Mouse (Mus musculus) cerebellum, postnatal 25 days (tissue): ENCODE results near the gene Caps2.
"Not testable (repeated sequence)": the region's sequence is repeated elsewhere in the genome, so short reads cannot be mapped to it uniquely, and the experiment has no call there.

ENCODE experiments used
- DNase-seq, 2 experiments: peaks; one replicate each; pipeline ENCODE4 v3.0.0; 2021; ENCODE audit warnings: mixed read lengths in 2 of 2

The Caps2 gene

DNA sequence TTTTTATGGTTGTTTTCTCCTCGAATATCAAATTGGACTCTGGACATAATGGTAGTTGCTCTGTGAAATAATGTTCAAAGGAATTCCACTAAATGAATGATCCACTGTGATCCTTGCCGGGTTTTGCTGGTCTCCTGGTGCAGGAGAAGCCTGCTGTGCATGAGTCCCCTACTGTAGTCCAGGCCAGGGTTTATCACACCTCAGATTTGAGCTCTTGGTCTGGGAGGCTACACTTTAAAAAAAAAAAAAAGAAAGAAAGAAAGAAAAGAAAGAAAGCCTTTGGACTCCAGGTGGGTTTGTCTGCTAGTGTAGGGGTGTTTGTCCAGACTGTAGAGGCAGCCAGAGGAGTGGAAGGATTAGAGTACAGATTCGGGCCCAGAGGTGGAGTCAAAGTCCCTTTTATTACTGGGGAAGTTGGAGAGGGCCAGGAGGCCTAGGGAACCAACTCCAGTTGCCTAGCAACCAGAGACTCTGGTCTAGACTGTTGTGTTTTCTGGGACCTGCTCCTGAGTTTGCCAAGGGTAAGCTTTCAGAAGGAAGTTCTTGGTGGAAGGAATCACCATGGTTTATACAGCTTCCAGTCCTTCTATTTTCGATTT, at the start of gene Caps2:
Gene Caps2, plus strand, starts transcription at position 454 of the 599 bp plus-strand sequence.
- DNase-seq: peak in 1 of 2 experiments; percentile 4

DNA sequence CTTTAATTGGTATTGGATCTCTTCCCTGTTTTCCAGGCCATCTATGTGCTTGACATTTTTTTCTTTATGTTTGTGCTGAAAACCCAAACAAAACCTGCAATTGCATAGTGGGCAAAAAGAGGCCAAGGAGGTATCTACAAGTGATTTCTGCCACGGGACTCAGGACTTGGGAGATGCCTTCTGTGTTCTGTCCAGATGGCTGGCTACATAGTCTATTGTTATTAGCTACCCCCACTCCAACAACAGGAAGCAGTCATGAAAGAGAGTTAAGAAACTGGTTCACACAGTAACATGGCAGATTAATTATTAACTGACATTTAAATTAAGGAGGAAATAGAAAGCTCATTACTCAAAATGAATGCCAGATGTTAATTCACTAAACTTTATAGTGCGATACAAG, 38.3 kb upstream of the Caps2 start:
- DNase-seq: not testable (repeated sequence)

DNA sequence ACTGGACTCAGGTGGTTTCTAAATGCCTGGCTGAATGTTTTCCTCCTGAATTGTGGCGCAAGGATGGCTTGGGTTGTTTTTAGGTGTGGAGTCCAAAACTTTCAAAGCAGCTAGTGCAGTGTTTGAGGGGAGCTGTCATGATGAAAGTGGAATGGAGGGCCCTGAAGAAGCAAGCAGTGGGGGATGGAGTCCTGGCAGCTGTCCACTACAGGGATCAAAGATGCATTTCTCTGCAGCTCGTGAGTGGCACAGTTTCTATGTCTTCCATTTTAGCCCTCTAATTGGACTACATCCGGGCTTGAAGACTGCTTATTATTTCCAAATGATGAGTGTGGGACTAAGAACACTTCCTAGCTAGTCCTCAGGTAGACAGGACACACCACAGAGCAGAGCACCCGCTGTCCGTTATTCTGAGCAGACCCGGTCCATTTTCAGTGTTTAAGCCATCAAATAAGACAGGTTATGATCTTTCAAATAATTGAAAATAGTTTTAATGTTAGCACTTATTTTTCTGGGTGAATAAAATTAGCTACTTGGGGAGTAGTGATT, 35.7 kb upstream of the Caps2 start:
- not testable (repeated sequence) for DNase-seq

DNA sequence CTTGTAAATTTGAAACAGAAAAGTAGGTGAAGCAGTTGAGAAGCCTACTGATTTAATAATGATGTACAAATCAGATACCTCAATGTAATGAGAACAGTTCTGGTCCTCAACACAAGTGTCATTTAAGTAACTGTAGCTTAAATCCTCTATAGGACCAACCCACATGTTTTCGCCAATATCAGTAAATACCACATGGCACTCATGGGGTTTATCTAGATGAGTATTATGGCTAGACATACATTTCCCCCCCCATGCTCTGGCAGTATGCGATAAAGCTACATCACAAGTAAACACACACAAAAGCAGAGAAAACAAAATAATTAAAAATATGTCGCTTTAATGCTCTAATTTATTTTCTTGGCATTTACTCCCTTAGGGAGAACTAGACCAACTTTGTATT, 31.2 kb upstream of the Caps2 start:
- DNase-seq: no peak

DNA sequence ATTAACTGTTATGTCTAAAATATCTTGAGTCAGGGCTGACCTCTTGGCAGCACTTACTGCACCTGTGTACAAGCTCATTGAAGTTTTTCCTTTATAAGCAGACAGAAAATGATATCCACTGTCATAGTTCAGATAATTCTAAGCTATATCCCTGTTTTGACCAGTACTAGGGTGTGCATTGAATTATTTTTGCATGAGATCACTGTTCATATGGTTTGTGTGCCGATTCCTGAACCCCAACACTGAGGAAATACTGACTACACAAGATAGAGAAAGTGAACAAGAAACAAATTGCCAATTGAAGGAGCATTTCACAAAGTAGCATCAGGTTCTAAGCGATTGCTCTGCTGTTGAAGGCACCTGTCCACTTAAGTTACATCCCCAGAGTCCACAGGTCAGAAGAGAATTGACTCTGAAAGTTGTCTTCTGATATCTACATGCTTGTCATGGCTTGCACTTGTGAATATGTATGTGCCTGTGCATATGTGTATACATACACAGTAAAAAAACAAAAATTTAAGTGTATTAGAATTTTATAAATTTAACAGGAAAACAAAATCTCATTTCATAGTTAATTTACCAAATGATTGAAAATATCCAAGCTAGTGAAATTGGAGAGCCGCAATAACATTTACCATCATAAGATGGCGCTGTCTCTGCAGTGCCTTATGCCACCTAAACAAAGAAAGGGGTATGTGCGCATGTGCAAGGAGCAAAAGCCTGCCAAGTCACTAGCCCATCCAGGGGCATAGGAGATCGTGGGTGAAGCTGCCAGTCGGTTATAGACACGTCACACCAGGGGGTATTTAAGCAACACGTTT, 25.2 kb upstream of the Caps2 start:
- peak; percentile 10 to 43 for DNase-seq

DNA sequence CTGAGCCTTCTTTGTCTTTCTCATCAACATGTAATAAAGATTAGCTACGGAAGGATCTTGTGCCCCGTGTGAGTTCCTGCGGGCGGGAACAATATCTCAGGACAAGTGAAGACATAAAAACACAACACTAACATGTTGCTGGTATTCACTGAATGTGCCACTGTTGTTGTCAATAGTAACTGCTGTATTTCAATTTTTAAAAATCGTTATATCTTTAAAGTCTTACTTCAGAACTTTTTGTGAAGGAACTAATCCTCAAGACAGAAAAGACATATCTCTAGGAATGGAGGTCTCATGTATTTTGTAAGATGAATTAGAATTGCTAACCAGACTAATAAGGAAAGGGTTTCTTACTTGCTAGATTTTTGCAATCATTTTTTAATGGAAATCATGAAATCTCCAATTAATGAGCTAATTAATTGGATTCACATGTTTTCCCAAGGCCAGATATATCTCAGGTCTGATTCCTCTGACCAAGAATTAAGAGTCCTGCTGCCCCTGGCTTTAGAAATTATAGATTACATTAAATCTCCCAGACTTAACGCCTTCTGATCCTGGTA, 24.5 kb upstream of the Caps2 start:
- no peak for DNase-seq

DNA sequence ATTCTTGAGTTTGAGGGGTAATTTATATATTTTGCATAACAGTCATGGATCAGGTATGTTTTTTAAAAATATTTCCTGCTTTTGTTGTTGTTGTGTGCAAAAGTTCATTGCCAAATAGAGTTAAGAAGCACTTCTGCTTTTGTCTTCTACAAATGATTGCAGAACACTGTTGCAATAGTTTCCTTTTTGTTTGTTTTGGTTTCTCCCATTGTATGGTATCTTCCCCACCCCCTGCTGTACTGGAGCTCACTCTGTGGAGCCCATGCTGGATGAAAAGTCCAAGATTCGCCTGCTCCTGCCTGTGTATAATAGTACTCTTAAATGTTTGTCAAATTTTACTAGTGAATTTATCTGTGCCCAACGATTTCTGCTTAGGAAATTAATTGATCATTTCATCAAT, 23.6 kb upstream of the Caps2 start:
- no peak for DNase-seq

DNA sequence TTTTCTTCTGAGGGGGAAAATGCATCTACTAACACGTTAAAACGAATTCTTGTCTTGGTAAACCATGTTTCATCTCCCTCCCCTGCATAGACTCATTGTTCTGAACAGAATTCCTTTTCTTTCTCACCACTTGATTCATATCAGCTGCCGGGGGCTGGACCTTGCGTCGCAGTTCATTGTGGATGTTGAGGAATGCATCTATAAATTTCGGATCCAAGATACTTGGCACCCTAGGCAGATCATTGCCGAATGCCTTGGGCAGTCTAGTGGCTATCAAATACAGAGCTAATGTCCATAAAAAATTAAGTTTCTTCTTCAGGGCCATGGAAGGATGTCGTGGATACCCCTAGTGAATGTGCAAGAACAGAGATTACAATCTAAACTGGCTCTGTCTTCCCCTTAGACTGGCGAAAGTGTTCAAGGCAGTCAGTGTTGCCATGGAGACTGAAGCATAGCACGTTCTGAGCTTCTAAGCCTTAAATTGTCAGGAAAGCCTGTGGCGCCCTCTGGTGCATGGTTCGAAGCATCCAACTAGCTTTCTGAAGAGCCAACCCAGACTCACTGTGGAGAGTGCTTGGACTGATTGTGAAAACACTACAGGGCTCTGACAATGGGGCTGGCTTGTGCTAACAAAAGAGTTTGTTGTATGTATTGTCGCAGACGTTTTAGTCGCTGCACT, 3.4 kb upstream of the Caps2 start, which contains the start of gene Glipr1l3:
Gene Glipr1l3, minus strand, starts transcription at position 446 of the 679 bp plus-strand sequence.
- DNase-seq: peak; percentile 72 to 85

DNA sequence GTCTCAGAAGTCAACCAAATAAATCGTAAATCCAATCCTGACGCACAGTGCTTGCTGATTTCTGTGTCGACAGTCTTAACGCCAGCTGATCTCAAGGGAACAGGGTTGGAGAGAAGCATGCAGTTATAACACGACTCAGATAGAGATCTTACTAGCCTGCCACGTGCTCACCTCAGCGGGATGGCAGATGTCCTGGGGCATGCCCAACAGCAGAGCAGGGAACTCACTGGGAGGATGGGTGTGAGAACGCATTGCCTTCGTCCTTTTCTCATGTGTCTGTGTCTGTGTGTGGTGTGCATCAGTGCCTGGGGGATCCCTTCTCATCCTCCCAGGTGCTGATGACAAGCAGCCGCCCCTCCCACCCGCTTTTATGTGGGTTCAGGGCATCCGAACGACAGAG, 13.6 kb downstream of the Caps2 start:
- not testable (repeated sequence) for DNase-seq

DNA sequence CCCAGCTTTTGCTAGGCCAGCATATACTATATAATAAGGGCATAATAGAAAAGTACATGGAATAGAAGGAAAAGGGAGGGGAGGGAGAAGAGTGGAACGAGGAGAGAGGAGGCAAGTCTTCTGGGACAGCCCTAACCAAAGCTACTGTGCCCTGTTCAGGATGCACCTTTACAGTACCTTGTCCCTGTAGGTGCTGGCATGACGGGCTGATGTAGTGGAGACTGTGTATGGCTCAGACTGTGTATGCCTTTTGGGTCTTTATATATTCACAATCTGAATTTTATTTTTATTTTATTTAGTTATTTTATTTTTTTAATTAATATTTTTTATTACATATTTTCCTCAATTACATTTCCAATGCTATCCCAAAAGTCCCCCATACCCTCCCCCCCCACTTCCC, 30.5 kb downstream of the Caps2 start:
- not testable (repeated sequence) for DNase-seq

DNA sequence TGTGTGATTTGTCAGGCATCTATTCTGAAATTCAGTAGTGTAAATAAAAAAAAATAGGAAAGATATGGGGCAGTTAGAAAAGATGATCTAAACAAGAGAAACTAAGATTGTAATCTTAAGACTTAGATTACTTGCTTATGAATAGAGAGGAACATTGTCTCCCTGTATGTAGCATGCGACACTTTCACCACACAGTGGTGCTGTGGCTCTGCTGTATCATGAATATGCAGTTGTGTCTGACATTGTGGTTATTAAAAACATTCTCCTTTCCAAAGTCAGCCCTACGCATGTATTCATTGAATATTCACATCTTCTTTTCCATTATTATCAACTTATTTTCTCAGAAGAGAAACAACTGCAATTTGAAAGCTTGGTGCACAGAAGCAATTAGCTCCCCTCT, 40.0 kb downstream of the Caps2 start:
- DNase-seq: peak in 1 of 2 experiments; percentile 8

DNA sequence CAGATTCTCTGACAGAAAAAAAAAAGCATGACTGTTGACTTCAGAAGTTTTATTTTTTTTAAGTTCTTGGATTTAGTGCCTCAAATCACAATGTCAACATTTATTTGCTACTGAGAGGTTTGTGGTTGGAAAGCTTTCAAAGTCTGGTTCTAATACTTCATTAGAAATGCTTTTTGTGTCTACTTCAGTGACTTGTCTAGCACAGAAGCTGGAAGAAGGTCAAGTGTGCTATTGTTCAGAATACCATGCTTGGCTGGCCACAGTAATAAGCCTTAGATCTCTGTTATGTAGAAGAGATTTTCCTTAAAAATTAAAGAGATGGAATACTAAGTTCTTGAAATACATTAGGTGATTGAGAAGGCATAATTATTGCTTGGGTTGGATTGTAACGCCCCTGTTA, 63.7 kb downstream of the Caps2 start:
- no peak for DNase-seq

DNA sequence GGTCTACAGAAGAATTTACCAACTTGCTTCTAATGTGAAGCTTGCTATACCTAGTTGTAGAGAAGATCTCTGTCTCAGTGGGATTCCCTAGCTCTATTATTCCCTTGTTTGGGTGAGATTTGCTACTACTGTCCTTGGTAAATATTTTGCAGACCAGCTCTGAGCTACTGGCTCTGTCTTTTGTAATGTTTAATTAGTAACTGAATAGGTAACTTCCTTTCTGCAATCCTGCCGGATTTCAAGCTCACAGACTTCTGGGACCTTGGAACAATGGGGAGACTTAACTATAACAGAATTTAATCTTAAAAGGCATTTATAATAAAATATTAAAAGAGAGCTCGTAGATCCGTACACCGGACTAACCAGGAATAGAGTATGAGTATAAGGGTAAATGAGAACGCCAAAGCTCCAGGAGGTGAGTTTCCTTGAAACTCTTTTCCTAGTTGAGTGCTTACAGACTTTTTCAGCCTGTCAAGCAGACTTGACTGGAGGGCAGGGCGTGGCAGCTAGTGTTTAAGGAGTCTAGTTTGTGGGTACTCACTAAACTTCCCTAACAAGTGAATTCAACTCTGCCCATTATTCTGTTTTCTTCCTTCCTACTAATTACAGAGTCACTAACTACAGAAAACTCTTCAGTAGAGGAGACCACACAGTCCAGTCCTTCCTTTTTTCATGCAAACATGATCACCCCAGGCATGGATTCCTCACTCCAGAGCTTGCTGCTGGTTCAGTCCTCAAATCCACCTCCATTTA, 65.8 kb downstream of the Caps2 start:
- not testable (repeated sequence) for DNase-seq

DNA sequence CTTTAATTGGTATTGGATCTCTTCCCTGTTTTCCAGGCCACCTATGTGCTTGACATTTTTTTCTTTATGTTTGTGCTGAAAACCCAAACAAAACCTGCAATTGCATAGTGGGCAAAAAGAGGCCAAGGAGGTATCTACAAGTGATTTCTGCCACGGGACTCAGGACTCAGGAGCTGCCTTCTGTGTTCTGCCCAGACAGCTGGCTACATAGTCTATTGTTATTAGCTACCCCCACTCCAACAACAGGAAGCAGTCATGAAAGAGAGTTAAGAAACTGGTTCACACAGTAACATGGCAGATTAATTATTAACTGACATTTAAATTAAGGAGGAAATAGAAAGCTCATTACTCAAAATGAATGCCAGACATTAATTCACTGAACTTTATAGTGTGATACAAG, 69.3 kb downstream of the Caps2 start:
- DNase-seq: not testable (repeated sequence)

DNA sequence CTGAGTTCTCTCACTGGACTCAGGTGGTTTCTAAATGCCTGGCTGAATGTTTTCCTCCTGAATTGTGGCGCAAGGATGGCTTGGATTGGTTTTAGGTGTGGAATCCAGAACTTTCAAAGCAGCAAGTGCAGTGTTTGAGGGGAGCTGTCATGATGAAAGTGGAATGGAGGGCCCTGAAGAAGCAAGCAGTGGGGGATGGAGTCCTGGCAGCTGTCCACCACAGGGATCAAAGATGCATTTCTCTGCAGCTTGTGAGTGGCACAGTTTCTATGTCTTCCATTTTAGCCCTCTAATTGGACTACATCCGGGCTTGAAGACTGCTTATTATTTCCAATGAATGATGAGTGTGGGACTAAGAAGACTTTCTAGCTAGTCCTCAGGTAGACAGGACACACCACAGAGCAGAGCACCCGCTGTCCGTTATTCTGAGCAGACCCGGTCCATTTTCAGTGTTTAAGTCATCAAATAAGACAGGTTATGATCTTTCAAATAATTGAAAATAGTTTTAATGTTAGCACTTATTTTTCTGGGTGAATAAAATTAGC, 72.0 kb downstream of the Caps2 start:
- not testable (repeated sequence) for DNase-seq

DNA sequence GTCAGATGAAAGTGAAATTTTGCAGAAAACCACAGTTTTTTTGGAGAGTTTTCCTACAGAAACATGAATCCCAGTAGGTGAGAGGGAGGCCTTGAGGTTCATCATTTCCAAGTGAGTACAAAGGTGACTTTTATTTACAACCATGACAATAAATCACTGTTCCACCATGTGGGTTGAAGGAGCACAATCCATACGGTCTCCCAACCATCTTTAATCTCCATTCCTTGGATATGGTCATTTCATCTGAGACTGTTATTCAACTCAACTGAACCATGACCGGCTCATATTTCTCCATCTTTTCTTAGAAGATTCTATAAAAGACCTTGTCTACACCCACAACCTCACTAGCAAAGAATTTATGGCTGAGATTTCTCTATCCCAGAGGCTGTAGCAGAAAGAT, 84.9 kb downstream of the Caps2 start:
- no peak for DNase-seq

DNA sequence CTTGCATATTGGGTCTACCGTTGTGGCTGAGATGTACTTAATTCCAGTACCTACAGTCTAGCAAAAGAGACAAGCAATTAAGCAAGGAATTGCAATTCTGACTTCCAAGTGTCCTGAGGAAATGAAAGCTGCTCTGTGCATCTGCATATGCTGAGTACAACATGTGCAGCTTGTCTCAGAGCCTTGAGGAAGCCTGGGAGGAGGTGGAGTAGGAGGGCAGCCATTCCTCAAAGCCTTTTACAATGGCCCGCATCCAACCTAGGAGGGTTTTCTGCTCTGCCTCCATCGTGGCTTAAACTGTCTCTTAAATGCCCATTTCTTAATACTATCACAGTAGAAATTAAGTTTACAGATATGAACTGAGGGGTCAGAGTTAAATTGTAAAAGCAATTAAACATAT, 100.0 kb downstream of the Caps2 start:
- no peak for DNase-seq
